Mouse (Mus musculus) midbrain, embryonic 15.5 days (tissue): ENCODE measurements around the gene Ccdc153. TPM values are rescaled to one million over a fixed set of nuclear protein-coding genes. Genes with fewer than 3 reads are reported as not detected.

ENCODE experiments used
- ATAC-seq: fragments of 200-750 bp; cut with Nextera tagmentation; replicated peaks from 2 replicates; pipeline ENCODE4 v1.8.0; 2017; ENCODE audit warnings: moderate TSS enrichment
- H3K27ac ChIP-seq: fragments of 300-500 bp; sonication (generic); 2 replicates; pipeline ENCODE4 v1.5.1; 2015; ENCODE audit warnings: mild to moderate bottlenecking, inconsistent platforms
- H3K27me3 ChIP-seq: fragments of 300-500 bp; sonication (generic); replicated peaks from 2 replicates; pipeline ENCODE4 v1.6.1; 2015; ENCODE audit warnings: inconsistent platforms
- H3K36me3 ChIP-seq: fragments of 300-500 bp; sonication (generic); replicated peaks from 2 replicates; pipeline ENCODE4 v1.6.1; 2015; ENCODE audit warnings: inconsistent platforms
- H3K4me1 ChIP-seq: fragments of 300-500 bp; sonication (generic); 2 replicates; pipeline ENCODE4 v1.6.1; 2015; ENCODE audit warnings: inconsistent platforms
- H3K4me2 ChIP-seq: fragments of 300-500 bp; sonication (generic); 2 replicates; pipeline ENCODE4 v1.6.1; 2015; ENCODE audit warnings: inconsistent platforms, mild to moderate bottlenecking, moderate library complexity
- H3K4me3 ChIP-seq: fragments of 300-500 bp; sonication (generic); 2 replicates; pipeline ENCODE4 v1.5.1; 2015; ENCODE audit warnings: mild to moderate bottlenecking, inconsistent platforms
- H3K9ac ChIP-seq: fragments of 300-500 bp; sonication (generic); 2 replicates; pipeline ENCODE4 v1.6.1; 2015; ENCODE audit warnings: mild to moderate bottlenecking, inconsistent platforms
- H3K9me3 ChIP-seq: fragments of 300-500 bp; sonication (generic); 2 replicates; pipeline ENCODE4 v1.6.1; 2016; ENCODE audit warnings: inconsistent platforms
- WGBS: fragments of 180-500 bp; shearing (Covaris S2); methylation state at CpG from one replicate; pipeline ENCODE4 v1.1.7; 2015; ENCODE audit warnings: mixed read lengths; 5-methylcytosine and 5-hydroxymethylcytosine counted together
- polyA plus RNA-seq: library from polyadenylated mRNA; unstranded; fragments of >200 nt; fragmentation: Nextera tagmentation; extraction: Ambion mirVana; gene quantifications from 2 replicates; pipeline ENCODE4 v1.2.1, GENCODE M21; 2015

Ccdc153 gene
- polyA plus RNA-seq, 1 experiment from 2014 or later, result not detected

DNA sequence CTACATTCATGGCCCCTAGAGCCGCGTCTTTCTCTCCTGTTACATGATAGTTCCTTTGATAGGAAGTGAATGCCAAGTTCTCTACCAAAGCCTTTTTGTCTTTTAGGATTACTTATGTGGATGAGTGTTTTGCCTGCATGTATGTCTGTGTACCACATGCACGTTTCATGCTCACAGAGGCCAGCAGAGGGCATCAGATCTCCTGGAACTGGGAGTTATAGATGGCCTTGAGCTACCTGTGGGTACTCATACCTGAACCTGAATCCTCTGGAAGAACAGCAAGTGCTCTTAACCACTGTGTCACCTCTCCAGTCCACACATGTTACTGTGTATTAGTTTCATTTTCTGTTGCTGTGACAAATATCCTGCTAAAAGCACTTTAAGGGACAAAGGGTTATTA, 52.0 kb downstream of the Ccdc153 start:
- Histone ChIP-seq H3K9me3 (no peaks in the 10 kb centered on the region), H3K27ac (no peak overlapping the region), H3K4me2 (no peak overlapping the region), H3K4me3 (no peak overlapping the region), H3K27me3 (no peaks in the 10 kb centered on the region), H3K4me1 (peaks cover 14% of the 10 kb centered on the region), H3K36me3 (peaks cover 48% of the 10 kb centered on the region), H3K9ac (no peak overlapping the region)
- 74% methylated on average over 3 of the region's 3 CpGs for WGBS
- no peak for ATAC-seq

Other genes with a start within 250 kb of the Ccdc153 start
- gene Thy1, start 197.3 kb upstream of the Ccdc153 start, polyA plus RNA-seq, result 1.0 and 1.6 TPM in 2 replicates
- gene Usp2, start 173.7 kb upstream of the Ccdc153 start, polyA plus RNA-seq, result 5.9 and 9.6 TPM in 2 replicates
- 0.08 and 0.13 TPM in 2 replicates for gene Mfrp, start 138.9 kb upstream of the Ccdc153 start, polyA plus RNA-seq
- 2.9 and 4.1 TPM in 2 replicates for gene C1qtnf5, start 133.4 kb upstream of the Ccdc153 start, polyA plus RNA-seq
- 0.13 and 0.25 TPM in 2 replicates for gene Gm49380, start 127.2 kb upstream of the Ccdc153 start, polyA plus RNA-seq
- gene Rnf26, start 127.2 kb upstream of the Ccdc153 start, polyA plus RNA-seq, result 29.2 and 32.4 TPM in 2 replicates
- 11.7 and 11.9 TPM in 2 replicates for gene Mcam, start 106.2 kb upstream of the Ccdc153 start, polyA plus RNA-seq
- 24.4 and 26.2 TPM in 2 replicates for gene Cbl, start 6.6 kb upstream of the Ccdc153 start, polyA plus RNA-seq
- 0.44 and 0.96 TPM in 2 replicates for gene Pdzd3, start 10.8 kb downstream of the Ccdc153 start, polyA plus RNA-seq
- 4.8 and 5.1 TPM in 2 replicates for gene Nlrx1, start 27.9 kb downstream of the Ccdc153 start, polyA plus RNA-seq
- 30.4 and 31.1 TPM in 2 replicates for gene Abcg4, start 47.9 kb downstream of the Ccdc153 start, polyA plus RNA-seq
- 28.4 and 30.5 TPM in 2 replicates for gene Hinfp, start 65.0 kb downstream of the Ccdc153 start, polyA plus RNA-seq
- 27.3 and 30.6 TPM in 2 replicates for gene C2cd2l, start 79.6 kb downstream of the Ccdc153 start, polyA plus RNA-seq
- gene Dpagt1, start 85.3 kb downstream of the Ccdc153 start, polyA plus RNA-seq, result 36.5 and 36.9 TPM in 2 replicates
- gene H2afx, start 94.0 kb downstream of the Ccdc153 start, polyA plus RNA-seq, result 121 and 132 TPM in 2 replicates
- gene Hmbs, start 103.6 kb downstream of the Ccdc153 start, polyA plus RNA-seq, result 63.1 and 65.6 TPM in 2 replicates
- 43.3 and 45.7 TPM in 2 replicates for gene Vps11, start 121.0 kb downstream of the Ccdc153 start, polyA plus RNA-seq
- gene Hyou1, start 138.8 kb downstream of the Ccdc153 start, polyA plus RNA-seq, result 28.1 and 29.7 TPM in 2 replicates
- gene Slc37a4, start 156.2 kb downstream of the Ccdc153 start, polyA plus RNA-seq, result 44.6 and 44.9 TPM in 2 replicates
- gene Rps25, start 166.5 kb downstream of the Ccdc153 start, polyA plus RNA-seq, result 965 and 984 TPM in 2 replicates
- gene Trappc4, start 166.9 kb downstream of the Ccdc153 start, polyA plus RNA-seq, result 317 and 321 TPM in 2 replicates
- gene Ccdc84, start 177.9 kb downstream of the Ccdc153 start, polyA plus RNA-seq, result 37.6 and 39.9 TPM in 2 replicates
- not detected in 2 replicates for gene Foxr1, start 200.5 kb downstream of the Ccdc153 start, polyA plus RNA-seq
- gene Upk2, start 214.3 kb downstream of the Ccdc153 start, polyA plus RNA-seq, result not detected in 2 replicates
- 12.5 and 13.0 TPM in 2 replicates for gene Bcl9l, start 242.1 kb downstream of the Ccdc153 start, polyA plus RNA-seq